Mouse (Mus musculus): ENCODE measurements around the gene Ccnd3. TPM values are rescaled to one million over a fixed set of nuclear protein-coding genes. Genes with fewer than 3 reads are reported as not detected.

Gene Ccnd3
- polyA plus RNA-seq, 3 experiments from 2014 or later, result 124 to 141 (median 130) TPM

DNA sequence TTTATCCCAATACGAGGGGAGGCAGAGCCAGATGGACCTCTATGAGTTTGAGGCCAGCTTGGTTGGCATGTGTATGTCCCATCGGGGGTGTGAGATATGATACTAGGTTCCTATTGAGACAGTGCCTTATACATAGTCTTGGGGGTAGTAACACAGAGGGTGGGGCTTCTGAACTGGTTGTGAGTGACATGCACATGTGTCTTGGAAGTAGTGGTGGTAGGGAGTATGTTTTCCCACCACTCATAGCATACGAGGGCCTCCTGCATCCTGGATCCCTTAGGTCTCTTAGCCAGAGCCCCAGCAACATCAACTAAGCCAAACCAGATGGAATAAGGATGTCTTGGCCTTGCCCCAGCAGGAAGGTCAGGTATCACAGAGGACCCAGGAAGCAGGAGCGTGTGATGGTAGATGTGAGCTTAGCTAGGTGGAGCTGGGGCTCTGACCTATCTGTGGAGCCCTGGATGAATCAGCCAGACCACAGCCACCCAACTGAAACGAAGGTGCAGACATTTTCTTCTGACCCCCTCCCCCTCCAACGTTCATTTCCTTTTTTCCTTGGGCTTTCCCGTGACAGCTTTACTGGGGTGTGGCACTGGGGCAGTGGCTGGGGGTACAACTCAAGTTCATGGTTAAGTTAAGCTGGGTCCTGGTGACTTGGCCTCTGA, 10.5 kb downstream of the Ccnd3 start:
- ATAC-seq, result no peak

- no peak for ATAC-seq
Observed at GRCm38 (mm10) chr17:47516232-47516631, 11.4 kb downstream of the Ccnd3 start.

GRCm38 (mm10) chr17:47518205-47518604, 13.4 kb downstream of the Ccnd3 start:
- ATAC-seq, result no peak

GRCm38 (mm10) chr17:47521551-47522258, 16.9 kb downstream of the Ccnd3 start:
- ATAC-seq, result peak; percentile 95

GRCm38 (mm10) chr17:47522536-47522935, 17.7 kb downstream of the Ccnd3 start:
- ATAC-seq, result no peak

DNA sequence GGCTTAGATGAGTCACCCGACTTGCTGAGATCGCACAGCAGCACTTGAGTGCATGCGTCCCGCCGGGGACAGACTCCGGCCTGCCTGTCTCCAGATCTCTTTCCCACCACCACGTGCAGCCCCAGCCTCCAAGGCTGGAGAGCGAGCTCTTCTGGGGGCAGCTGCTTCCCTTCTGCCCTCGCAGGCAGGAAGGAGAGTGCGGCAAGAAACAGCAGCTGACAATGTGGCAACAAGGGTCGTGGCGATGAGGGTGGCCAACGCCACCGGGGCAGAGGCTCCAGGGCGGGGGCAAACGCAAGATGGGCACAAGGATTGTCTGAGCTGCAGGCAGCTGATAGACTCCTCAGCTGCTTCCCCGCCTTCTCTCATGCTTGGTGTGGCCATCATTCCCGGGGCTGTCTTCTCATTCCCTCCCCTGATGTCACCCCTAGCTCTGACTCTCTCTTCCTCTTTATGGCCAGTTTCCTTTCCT, 18.4 kb downstream of the Ccnd3 start:
- no peak for ATAC-seq

GRCm38 (mm10) chr17:47524055-47524454, 19.2 kb downstream of the Ccnd3 start:
- peak; percentile 13 for ATAC-seq

DNA sequence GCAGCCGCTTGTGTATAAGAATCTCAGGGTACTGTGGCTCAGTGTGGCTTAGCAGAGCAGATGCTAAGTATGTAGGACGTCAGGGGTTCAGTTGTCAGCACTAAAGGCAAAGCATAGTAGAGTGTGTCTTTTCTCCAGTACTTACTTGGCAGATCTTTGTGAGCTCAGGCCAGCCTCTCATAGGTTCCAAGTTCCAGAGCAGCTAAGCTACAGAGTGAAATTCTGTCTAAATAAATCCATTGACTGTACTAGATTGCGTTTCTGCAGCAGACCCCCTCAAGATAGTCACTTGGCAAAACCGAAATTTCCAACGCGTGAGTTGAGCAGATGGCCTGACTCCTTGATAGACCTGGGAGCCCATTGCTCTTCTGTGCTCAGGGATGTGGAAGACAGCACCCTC, 20.1 kb downstream of the Ccnd3 start:
- no peak for ATAC-seq

DNA sequence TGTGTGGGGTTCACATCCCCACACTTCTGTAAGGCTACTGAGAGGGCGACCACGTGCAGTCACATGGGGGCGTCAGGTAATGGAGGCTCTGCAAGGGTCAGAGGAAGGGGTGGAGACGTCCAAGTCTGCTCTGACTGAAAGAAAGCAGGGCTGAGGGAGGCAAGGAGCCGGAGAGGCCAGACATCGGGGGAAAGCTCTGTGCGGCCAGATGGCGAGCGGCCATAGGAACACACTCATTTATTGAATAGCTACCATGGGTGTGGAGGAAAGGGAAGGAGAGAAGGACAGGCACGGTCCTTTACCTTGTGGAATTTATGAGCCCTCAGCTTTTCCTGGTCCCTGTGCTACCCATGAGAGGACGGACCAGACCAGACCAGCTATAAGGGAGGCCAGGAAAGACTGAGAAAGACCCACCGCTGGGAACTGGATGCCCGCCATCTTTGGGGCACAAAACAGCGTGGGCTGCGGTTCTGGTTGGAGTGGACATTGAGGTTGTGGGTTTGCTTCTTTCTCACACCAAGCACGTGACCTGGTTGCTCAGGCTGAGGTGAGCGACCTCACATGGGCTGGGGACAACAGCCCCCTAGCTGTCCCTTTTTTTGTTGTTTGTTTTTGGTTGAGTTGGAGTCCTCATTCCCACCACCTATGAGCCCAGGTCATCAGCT, 22.1 kb downstream of the Ccnd3 start:
- ATAC-seq, result no peak

GRCm38 (mm10) chr17:47527581-47528300, 22.9 kb downstream of the Ccnd3 start:
- no peak for ATAC-seq

DNA sequence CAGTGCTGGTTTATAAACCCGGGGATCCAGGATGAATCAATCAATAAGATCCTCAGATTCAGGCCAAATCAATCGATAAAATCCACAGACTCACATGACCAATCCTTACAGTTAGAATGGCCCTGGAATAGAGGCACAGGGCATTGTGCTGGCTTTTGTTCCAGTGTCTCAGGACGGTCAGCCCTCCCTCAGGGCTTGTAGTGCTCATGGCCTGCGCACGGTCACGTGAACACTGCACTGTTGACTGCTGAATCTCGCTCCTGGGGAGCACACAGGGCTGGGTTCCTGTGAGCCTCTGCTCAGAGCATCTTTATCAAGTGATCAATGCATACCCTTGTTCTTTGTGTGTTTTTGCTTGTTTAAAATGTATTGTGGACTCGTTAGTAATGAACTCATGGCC, 24.1 kb downstream of the Ccnd3 start:
- ATAC-seq, result no peak

DNA sequence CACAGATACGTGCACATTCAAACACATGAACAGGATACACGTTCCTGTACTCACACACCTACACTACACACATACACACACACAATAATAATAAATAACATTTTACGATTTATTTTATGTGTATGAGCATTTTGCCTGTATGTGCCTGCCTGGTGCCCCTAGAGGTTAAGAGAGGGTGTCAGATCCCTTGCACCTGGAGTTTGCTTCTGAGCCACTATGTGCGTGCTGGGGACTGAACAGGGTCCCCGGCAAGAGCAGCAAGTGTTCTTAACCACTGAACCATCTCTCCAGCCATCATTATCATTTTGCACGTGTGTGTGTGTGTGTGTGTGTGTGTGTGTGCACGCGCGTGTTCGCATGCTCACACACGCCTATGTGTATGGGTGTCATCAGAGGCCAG, 24.7 kb downstream of the Ccnd3 start:
- no peak for ATAC-seq

- ATAC-seq, result peak; percentile 87
Observed at GRCm38 (mm10) chr17:47531387-47531818, 26.6 kb downstream of the Ccnd3 start.

DNA sequence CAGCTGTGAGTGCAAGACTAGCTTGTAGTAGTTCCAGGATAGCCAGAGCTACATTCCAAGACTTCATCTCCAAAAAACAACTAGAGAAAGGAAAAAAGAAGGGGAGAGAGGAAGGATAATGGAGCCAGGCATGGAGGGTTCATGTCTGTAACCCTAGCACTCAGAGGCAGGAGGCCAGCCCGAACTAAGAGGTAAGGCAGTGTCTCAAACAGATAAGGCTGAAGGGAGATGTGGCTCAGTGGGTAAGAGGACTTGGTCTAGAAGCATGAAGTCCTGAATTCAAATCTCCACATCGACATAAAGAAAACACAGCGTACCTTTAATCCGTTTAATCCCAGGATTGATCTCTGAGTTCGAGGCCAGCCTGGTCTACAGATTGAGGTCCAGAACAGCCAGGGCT, 27.5 kb downstream of the Ccnd3 start:
- ATAC-seq, result no peak

DNA sequence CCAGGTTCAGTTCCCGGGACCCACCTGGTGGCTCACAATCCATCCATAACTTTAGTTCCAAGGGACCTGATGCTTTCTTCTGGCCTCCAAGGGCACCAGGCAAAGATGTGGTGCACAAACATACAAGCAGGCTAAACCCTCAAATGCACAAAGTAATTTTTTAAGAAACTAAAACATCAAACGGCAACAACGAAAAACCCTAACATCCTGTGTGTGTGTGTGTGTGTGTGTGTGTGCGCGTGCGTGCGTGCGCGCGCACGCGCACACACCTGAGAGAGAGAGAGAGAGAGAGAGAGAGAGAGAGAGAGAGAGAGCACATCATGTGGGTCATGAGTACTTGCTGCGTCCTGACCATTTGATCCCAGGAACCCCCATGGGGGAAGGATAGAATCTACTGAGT, 28.8 kb downstream of the Ccnd3 start:
- ATAC-seq, result peak; percentile 17

DNA sequence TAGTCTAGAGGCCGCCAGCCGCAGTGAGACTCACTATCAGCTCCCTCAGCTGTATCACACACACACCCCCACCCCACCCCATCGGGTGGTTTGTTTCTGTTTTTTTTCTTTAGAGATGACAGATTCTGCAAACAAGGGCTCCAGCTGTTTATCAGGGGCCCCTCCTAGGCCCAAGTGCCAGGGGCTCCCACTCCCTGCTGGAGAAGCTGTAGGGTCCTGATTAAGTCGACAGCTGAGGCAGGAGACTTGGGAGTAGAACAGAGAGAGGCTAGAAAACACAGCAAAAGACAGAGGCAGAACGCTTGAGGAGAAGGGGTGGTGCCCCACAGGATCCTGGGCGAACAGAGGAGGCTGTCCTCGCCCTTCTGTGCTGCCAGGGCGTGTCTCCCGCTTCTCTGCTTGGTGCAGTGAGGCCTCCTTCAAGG, 31.0 kb downstream of the Ccnd3 start:
- no peak for ATAC-seq

- no peak for ATAC-seq
Observed at GRCm38 (mm10) chr17:47538049-47538448, 33.2 kb downstream of the Ccnd3 start.

- ATAC-seq, result no peak
Observed at GRCm38 (mm10) chr17:47539128-47539527, 34.3 kb downstream of the Ccnd3 start.

- ATAC-seq, result peak; percentile 51
Observed at GRCm38 (mm10) chr17:47542061-47542460, 37.2 kb downstream of the Ccnd3 start.

DNA sequence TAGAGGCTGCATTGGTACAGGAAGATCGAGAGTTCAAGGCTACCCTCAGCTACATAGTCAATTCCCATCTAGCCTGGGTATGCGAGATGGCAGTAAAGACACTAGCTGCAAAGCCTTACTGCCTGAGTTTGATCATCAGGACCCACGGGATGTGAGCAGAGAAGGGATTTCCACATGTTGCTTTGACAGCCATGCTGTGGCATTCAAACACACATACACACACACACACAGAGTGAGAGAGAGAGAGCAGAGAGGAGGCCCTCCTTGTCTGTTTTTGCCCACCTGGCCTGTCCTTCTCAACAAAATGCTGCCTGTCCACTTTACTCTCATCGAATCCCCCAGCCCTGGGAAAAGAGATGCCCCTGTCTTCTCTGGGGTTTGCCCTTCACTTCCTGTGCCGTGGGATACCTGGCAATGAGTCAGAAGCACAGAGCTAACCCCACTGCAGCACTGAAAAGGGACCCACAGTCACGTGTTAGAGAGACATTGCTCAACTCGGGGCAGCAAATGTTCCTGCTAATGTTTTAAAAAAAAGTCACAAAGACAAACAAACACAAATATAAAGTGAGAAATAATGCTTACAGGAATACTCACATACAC, 38.3 kb downstream of the Ccnd3 start:
- peak; percentile 62 for ATAC-seq

DNA sequence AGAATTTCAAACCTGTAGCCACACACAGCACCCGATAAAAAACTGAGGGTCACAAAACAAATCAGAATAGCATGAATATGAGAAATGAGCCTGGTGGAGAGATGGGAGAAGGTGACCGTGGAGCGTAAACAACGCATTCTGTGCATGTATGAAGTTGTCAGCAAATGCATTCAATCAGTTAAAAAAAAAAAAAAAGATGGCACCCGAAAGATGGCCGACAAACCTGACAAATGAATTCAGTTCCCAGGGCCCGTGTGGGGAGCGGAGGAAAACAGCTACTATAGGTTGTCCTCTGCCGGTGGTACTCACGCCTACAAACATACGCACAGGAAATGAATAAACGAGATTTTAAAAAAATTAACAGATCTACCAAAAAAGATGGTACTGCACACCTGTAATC, 40.3 kb downstream of the Ccnd3 start:
- ATAC-seq, result no peak

DNA sequence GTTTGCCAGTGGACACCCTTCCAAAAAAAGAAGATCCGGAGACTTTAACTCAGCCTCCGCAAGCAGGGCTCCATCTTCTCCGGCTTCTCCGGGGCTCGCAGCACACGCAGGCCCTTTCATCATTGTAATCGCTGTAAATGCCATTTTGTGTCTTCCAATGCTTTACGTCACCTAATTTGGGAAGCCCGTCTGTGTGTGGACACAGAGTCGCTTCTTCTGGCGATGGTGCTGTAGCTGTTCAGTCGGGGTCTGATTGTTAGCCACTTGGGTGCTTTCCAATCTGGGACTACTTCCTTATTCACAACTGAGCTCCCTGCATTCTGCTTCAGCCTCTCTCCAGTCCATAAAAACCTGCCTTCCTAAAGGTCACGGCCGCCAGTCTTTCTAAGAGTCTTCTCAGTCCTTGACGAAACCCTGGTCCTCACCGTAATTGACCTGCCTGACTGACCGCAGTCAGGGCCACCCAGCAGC, 41.0 kb downstream of the Ccnd3 start:
- no peak for ATAC-seq
